Mouse (Mus musculus): Measurements from ENCODE around the gene Tle3.

DNA sequence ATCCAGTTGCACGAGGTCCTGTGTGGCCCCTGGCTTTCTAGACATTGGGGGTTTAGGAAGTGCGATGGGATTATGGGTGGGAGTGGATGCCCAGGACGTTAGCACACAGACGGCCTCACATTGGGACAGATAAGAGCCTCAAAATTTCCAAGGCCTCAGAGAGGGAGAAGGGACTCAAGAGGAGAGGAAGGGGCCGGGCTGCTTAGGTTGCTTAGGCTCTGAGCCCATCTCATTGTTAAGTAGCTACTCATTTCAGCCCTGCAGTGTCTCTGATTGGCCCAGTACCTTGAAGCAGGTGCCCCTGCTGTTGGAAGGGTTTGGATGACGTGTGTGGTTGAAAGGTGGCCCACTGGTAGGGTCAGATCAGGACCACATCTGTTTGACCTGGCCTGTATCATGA is 11.9 kb downstream of the Tle3 start:
- TF ChIP-seq CTCF (conservative IDR thresholded peaks at IDR 0.05; ENCODE audit: low read length) (no peak), NANOG (IDR thresholded peaks at IDR 0.05; ENCODE audit: borderline replicate concordance, low read length) (no peak), POU5F1 (IDR thresholded peaks at IDR 0.05; ENCODE audit: borderline replicate concordance, low read length) (no peak)
